Mouse (Mus musculus): ENCODE measurements around the gene Chn2. TPM values are rescaled to one million over a fixed set of nuclear protein-coding genes. Genes with fewer than 3 reads are reported as not detected.

The Chn2 gene
- polyA plus RNA-seq, 1 experiment from 2014 or later: 12.0 TPM

- WGBS: 82% methylated on average over 3 of the region's 3 CpGs
- Histone ChIP-seq H3K27me3 (peaks cover 64% of the 10 kb centered on the region), H3K9me3 (no peaks in the 10 kb centered on the region), H3K9ac (replicated peaks) (no peak overlapping the region), H3K4me3 (replicated peaks) (no peak overlapping the region), H3K27ac (no peak overlapping the region), H3K4me1 (replicated peaks) (peaks cover 47% of the 10 kb centered on the region), H3K36me3 (no peaks in the 10 kb centered on the region), H3K4me2 (no peak overlapping the region)
- ATAC-seq (ENCODE audit: insufficient number of reproducible peaks, insufficient read depth, low FRiP score, low TSS enrichment, low read depth): no peak
Measured at GRCm38 (mm10) chr6:54329598-54329997, 290.2 kb downstream of the Chn2 start.

GRCm38 (mm10) chr6:54330166-54330565, 290.8 kb downstream of the Chn2 start:
- H3K4me2 ChIP-seq: no peak overlapping the region
- H3K9me3 ChIP-seq: no peaks in the 10 kb centered on the region
- no peak overlapping the region for H3K4me3 ChIP-seq (replicated peaks)
- ATAC-seq (ENCODE audit: insufficient number of reproducible peaks, insufficient read depth, low FRiP score, low TSS enrichment, low read depth): no peak
- no peaks in the 10 kb centered on the region for H3K36me3 ChIP-seq
- H3K9ac ChIP-seq (replicated peaks): no peak overlapping the region
- H3K27ac ChIP-seq: no peak overlapping the region
- peaks cover 48% of the 10 kb centered on the region for H3K4me1 ChIP-seq (replicated peaks)
- H3K27me3 ChIP-seq: peaks cover 61% of the 10 kb centered on the region
- 94% methylated on average over 10 of the region's 10 CpGs for WGBS

GRCm38 (mm10) chr6:54331765-54332164, 292.4 kb downstream of the Chn2 start:
- H3K9ac ChIP-seq (replicated peaks): no peak overlapping the region
- peaks cover 52% of the 10 kb centered on the region for H3K27me3 ChIP-seq
- 44% methylated on average over 10 of the region's 10 CpGs for WGBS
- ATAC-seq (ENCODE audit: insufficient number of reproducible peaks, insufficient read depth, low FRiP score, low TSS enrichment, low read depth): no peak
- no peaks in the 10 kb centered on the region for H3K36me3 ChIP-seq
- H3K4me1 ChIP-seq (replicated peaks): peaks cover 42% of the 10 kb centered on the region
- no peaks in the 10 kb centered on the region for H3K9me3 ChIP-seq
- H3K27ac ChIP-seq: no peak overlapping the region
- H3K4me3 ChIP-seq (replicated peaks): no peak overlapping the region
- H3K4me2 ChIP-seq: no peak overlapping the region

- Histone ChIP-seq H3K9ac (replicated peaks) (no peak overlapping the region), H3K27me3 (peaks cover 48% of the 10 kb centered on the region), H3K27ac (no peak overlapping the region), H3K36me3 (no peaks in the 10 kb centered on the region), H3K4me1 (replicated peaks) (peaks cover 38% of the 10 kb centered on the region), H3K4me3 (replicated peaks) (no peak overlapping the region), H3K4me2 (no peak overlapping the region), H3K9me3 (no peaks in the 10 kb centered on the region)
- 43% methylated on average over 8 of the region's 8 CpGs for WGBS
- ATAC-seq (ENCODE audit: insufficient number of reproducible peaks, insufficient read depth, low FRiP score, low TSS enrichment, low read depth): no peak
Measured at GRCm38 (mm10) chr6:54332203-54332602, 292.8 kb downstream of the Chn2 start.

GRCm38 (mm10) chr6:54333116-54333651, 293.8 kb downstream of the Chn2 start:
- H3K4me1 ChIP-seq (replicated peaks): peaks cover 33% of the 10 kb centered on the region
- 0 out of 2 replicates have a peak, but pooled peaks have one; percentile 8 for ATAC-seq (ENCODE audit: insufficient number of reproducible peaks, insufficient read depth, low FRiP score, low TSS enrichment, low read depth)
- H3K9me3 ChIP-seq: no peaks in the 10 kb centered on the region
- no peaks in the 10 kb centered on the region for H3K36me3 ChIP-seq
- 48% methylated on average over 11 of the region's 11 CpGs for WGBS
- peaks cover 38% of the 10 kb centered on the region for H3K27me3 ChIP-seq
- H3K27ac ChIP-seq: no peak overlapping the region
- no peak overlapping the region for H3K9ac ChIP-seq (replicated peaks)
- H3K4me2 ChIP-seq: no peak overlapping the region
- H3K4me3 ChIP-seq (replicated peaks): no peak overlapping the region

GRCm38 (mm10) chr6:54333652-54334396, 294.5 kb downstream of the Chn2 start:
- 22% methylated on average over 9 of the region's 9 CpGs for WGBS
- H3K27ac ChIP-seq: no peak overlapping the region
- peaks cover 33% of the 10 kb centered on the region for H3K4me1 ChIP-seq (replicated peaks)
- no peak overlapping the region for H3K4me2 ChIP-seq
- no peaks in the 10 kb centered on the region for H3K9me3 ChIP-seq
- no peaks in the 10 kb centered on the region for H3K36me3 ChIP-seq
- no peak overlapping the region for H3K4me3 ChIP-seq (replicated peaks)
- H3K9ac ChIP-seq (replicated peaks): no peak overlapping the region
- ATAC-seq (ENCODE audit: insufficient number of reproducible peaks, insufficient read depth, low FRiP score, low TSS enrichment, low read depth): peak; percentile 30; the same call in 1 of the 2 replicates
- peaks cover 31% of the 10 kb centered on the region for H3K27me3 ChIP-seq

GRCm38 (mm10) chr6:54337321-54337720, 298.0 kb downstream of the Chn2 start:
- no peaks in the 10 kb centered on the region for H3K9me3 ChIP-seq
- no peak overlapping the region for H3K4me3 ChIP-seq (replicated peaks)
- H3K9ac ChIP-seq (replicated peaks): no peak overlapping the region
- 71% methylated on average over 6 of the region's 6 CpGs for WGBS
- H3K4me1 ChIP-seq (replicated peaks): peaks cover 25% of the 10 kb centered on the region
- no peaks in the 10 kb centered on the region for H3K36me3 ChIP-seq
- no peak for ATAC-seq (ENCODE audit: insufficient number of reproducible peaks, insufficient read depth, low FRiP score, low TSS enrichment, low read depth)
- peaks cover 14% of the 10 kb centered on the region; the same call in 1 of the 2 replicates for H3K27me3 ChIP-seq
- no peak overlapping the region for H3K27ac ChIP-seq
- no peak overlapping the region for H3K4me2 ChIP-seq

GRCm38 (mm10) chr6:54341133-54341532, 301.8 kb downstream of the Chn2 start:
- Histone ChIP-seq H3K4me2 (no peak overlapping the region), H3K9me3 (no peaks in the 10 kb centered on the region), H3K4me1 (replicated peaks) (0 out of 2 replicates have a peak, but pooled peaks cover 4% of the 10 kb centered on the region), H3K36me3 (no peaks in the 10 kb centered on the region), H3K27me3 (no peaks in the 10 kb centered on the region; the same call in 1 of the 2 replicates), H3K9ac (replicated peaks) (no peak overlapping the region), H3K4me3 (replicated peaks) (no peak overlapping the region), H3K27ac (no peak overlapping the region)
- WGBS: 90% methylated on average over 5 of the region's 5 CpGs
- no peak for ATAC-seq (ENCODE audit: insufficient number of reproducible peaks, insufficient read depth, low FRiP score, low TSS enrichment, low read depth)

- 0 out of 2 replicates have a peak, but pooled peaks cover 4% of the 10 kb centered on the region for H3K4me1 ChIP-seq (replicated peaks)
- ATAC-seq (ENCODE audit: insufficient number of reproducible peaks, insufficient read depth, low FRiP score, low TSS enrichment, low read depth): no peak
Measured at GRCm38 (mm10) chr6:54342223-54342622, 302.9 kb downstream of the Chn2 start.

More at GRCm38 (mm10) chr6:54342223-54342622, 302.9 kb downstream of the Chn2 start:
- Histone ChIP-seq H3K27ac (no peak overlapping the region), H3K9me3 (no peaks in the 10 kb centered on the region), H3K36me3 (no peaks in the 10 kb centered on the region), H3K4me3 (replicated peaks) (no peak overlapping the region), H3K4me2 (no peak overlapping the region), H3K27me3 (no peaks in the 10 kb centered on the region), H3K9ac (replicated peaks) (no peak overlapping the region)
- 87% methylated on average over 10 of the region's 10 CpGs for WGBS
